Mouse (Mus musculus) liver, embryonic 16.5 days (tissue): Measurements from ENCODE around the gene Ppp4r3a. TPM values are rescaled to one million over a fixed set of nuclear protein-coding genes. Genes with fewer than 3 reads are reported as not detected.
"Not testable (repeated sequence)": the region's sequence is repeated elsewhere in the genome, so short reads cannot be mapped to it uniquely, and the experiment has no call there.

ENCODE experiments used
- ATAC-seq: fragments of 200-750 bp; cut with Nextera tagmentation; 2 replicates; pipeline ENCODE4 v1.8.0; 2017; ENCODE audit warnings: low read depth, mild to moderate bottlenecking, moderate number of reproducible peaks, moderate library complexity
- H3K27ac ChIP-seq: fragments of 300-500 bp; sonication (generic); 2 replicates; pipeline ENCODE4 v1.5.1; 2014; ENCODE audit warnings: mild to moderate bottlenecking, low read length
- H3K27me3 ChIP-seq: fragments of 300-500 bp; sonication (generic); 2 replicates; pipeline ENCODE4 v1.6.1; 2014; ENCODE audit warnings: low read depth, low read length, mixed read lengths; ENCODE audit not compliant: control insufficient read depth, insufficient read depth
- H3K36me3 ChIP-seq: fragments of 300-500 bp; sonication (generic); 2 replicates; pipeline ENCODE4 v1.6.1; 2014; ENCODE audit warnings: mild to moderate bottlenecking; ENCODE audit not compliant: control insufficient read depth, insufficient read depth
- H3K4me1 ChIP-seq: fragments of 300-500 bp; sonication (generic); 2 replicates; pipeline ENCODE4 v1.6.1; 2014; ENCODE audit warnings: low read depth, low read length, mixed read lengths; ENCODE audit not compliant: control insufficient read depth
- H3K4me2 ChIP-seq: fragments of 300-500 bp; sonication (generic); 2 replicates; pipeline ENCODE4 v1.6.1; 2014; ENCODE audit warnings: low read depth, low read length, mixed read lengths
- H3K4me3 ChIP-seq: fragments of 300-500 bp; sonication (generic); 2 replicates; pipeline ENCODE4 v1.5.1; 2014; ENCODE audit warnings: low read depth, mild to moderate bottlenecking, low read length
- H3K9ac ChIP-seq: fragments of 300-500 bp; sonication (generic); 2 replicates; pipeline ENCODE4 v1.6.1; 2014; ENCODE audit warnings: low read depth, low read length
- H3K9me3 ChIP-seq: fragments of 300-500 bp; sonication (generic); replicated peaks from 2 replicates; pipeline ENCODE4 v1.6.1; 2016; ENCODE audit warnings: low read length; ENCODE audit not compliant: control insufficient read depth
- WGBS: fragments of 180-500 bp; shearing (Covaris S2); extraction: QIAGEN DNeasy Blood & Tissue Kit; methylation state at CpG from one replicate; pipeline ENCODE4 v1.1.7; 2014; ENCODE audit not compliant: insufficient replicate concordance; 5-methylcytosine and 5-hydroxymethylcytosine counted together
- polyA plus RNA-seq: library from polyadenylated mRNA; unstranded; fragments of >200 nt; fragmentation: Nextera tagmentation; extraction: Ambion mirVana; gene quantifications from 2 replicates; pipeline ENCODE4 v1.2.1, GENCODE M21; 2015

Gene Ppp4r3a
- 14.8 and 15.0 TPM in 2 replicates for polyA plus RNA-seq

- Histone ChIP-seq H3K4me2 (peak within 1 kb of the TSS; percentile 93), H3K27ac (peak within 1 kb of the TSS; percentile 92), H3K4me1 (peaks cover 17% of the 10 kb centered on the region), H3K27me3 (no peaks in the 10 kb centered on the region), H3K9ac (peak within 1 kb of the TSS; percentile 99), H3K9me3 (no peaks in the 10 kb centered on the region), H3K4me3 (peak within 1 kb of the TSS; percentile 98), H3K36me3 (no peaks in the 10 kb centered on the region; the same call in 1 of the 2 replicates)
- ATAC-seq: peak; percentile 94
- whole genome bisulfite sequencing: under 1% methylated on average over 86 of the region's 90 CpGs
These were observed at the start of gene Ppp4r3a for GRCm38 (mm10) chr12:101083076-101083838. TSS of gene Ppp4r3a (minus strand) at chr12:101083702.

- H3K9ac ChIP-seq: no peak overlapping the region
These were observed 39.5 kb upstream of the Ppp4r3a start for GRCm38 (mm10) chr12:101123013-101123412.

GRCm38 (mm10) chr12:101122066-101122465, 38.6 kb upstream of the Ppp4r3a start:
- 43% methylated on average over 4 of the region's 4 CpGs for WGBS
- not testable (repeated sequence) for H3K36me3 ChIP-seq, H3K27ac ChIP-seq, H3K4me1 ChIP-seq, H3K9ac ChIP-seq, H3K4me3 ChIP-seq, H3K27me3 ChIP-seq, H3K9me3 ChIP-seq, H3K4me2 ChIP-seq, ATAC-seq

More at GRCm38 (mm10) chr12:101123013-101123412, 39.5 kb upstream of the Ppp4r3a start:
- no peak overlapping the region for H3K27ac ChIP-seq
- H3K4me3 ChIP-seq: no peak overlapping the region
- H3K4me2 ChIP-seq: no peak overlapping the region
- no peaks in the 10 kb centered on the region for H3K9me3 ChIP-seq
- no peaks in the 10 kb centered on the region for H3K4me1 ChIP-seq
- H3K36me3 ChIP-seq: no peaks in the 10 kb centered on the region
- H3K27me3 ChIP-seq: no peaks in the 10 kb centered on the region
- ATAC-seq: no peak
- 22% methylated on average over 1 of the region's 1 CpGs for WGBS

- not testable (repeated sequence) for ATAC-seq
These were observed 26.5 kb upstream of the Ppp4r3a start for GRCm38 (mm10) chr12:101109794-101110585.

GRCm38 (mm10) chr12:101107722-101108121, 24.2 kb upstream of the Ppp4r3a start:
- WGBS: 63% methylated on average over 1 of the region's 1 CpGs
- H3K36me3 ChIP-seq: no peaks in the 10 kb centered on the region
- no peak overlapping the region for H3K27ac ChIP-seq
- no peaks in the 10 kb centered on the region for H3K4me1 ChIP-seq
- H3K4me2 ChIP-seq: no peak overlapping the region
- H3K9me3 ChIP-seq: no peaks in the 10 kb centered on the region
- H3K9ac ChIP-seq: no peak overlapping the region
- H3K27me3 ChIP-seq: no peaks in the 10 kb centered on the region
- no peak for ATAC-seq
- no peak overlapping the region for H3K4me3 ChIP-seq

More at GRCm38 (mm10) chr12:101109794-101110585, 26.5 kb upstream of the Ppp4r3a start:
- not testable (repeated sequence) for H3K4me1 ChIP-seq, H3K4me2 ChIP-seq, H3K4me3 ChIP-seq, H3K9me3 ChIP-seq, H3K27ac ChIP-seq, H3K36me3 ChIP-seq, H3K9ac ChIP-seq, H3K27me3 ChIP-seq
- WGBS: 43% methylated on average over 3 of the region's 3 CpGs

- Histone ChIP-seq H3K36me3 (no peaks in the 10 kb centered on the region), H3K4me1 (no peaks in the 10 kb centered on the region), H3K27me3 (no peaks in the 10 kb centered on the region), H3K4me2 (no peak overlapping the region), H3K27ac (no peak overlapping the region), H3K9ac (no peak overlapping the region), H3K9me3 (no peaks in the 10 kb centered on the region), H3K4me3 (no peak overlapping the region)
- WGBS: 49% methylated on average over 5 of the region's 5 CpGs
- no peak for ATAC-seq
These were observed 22.1 kb upstream of the Ppp4r3a start for GRCm38 (mm10) chr12:101105571-101105970.

- no peak overlapping the region for H3K4me3 ChIP-seq
- WGBS: 55% methylated on average over 3 of the region's 3 CpGs
- H3K36me3 ChIP-seq: no peaks in the 10 kb centered on the region
- no peaks in the 10 kb centered on the region for H3K4me1 ChIP-seq
- no peak overlapping the region for H3K9ac ChIP-seq
- no peak overlapping the region for H3K27ac ChIP-seq
- no peaks in the 10 kb centered on the region for H3K9me3 ChIP-seq
- 0 out of 2 replicates have a peak, but pooled peaks have one; percentile 27 for ATAC-seq
- no peak overlapping the region for H3K4me2 ChIP-seq
- no peaks in the 10 kb centered on the region for H3K27me3 ChIP-seq
These were observed 19.1 kb upstream of the Ppp4r3a start for GRCm38 (mm10) chr12:101102648-101103047.

GRCm38 (mm10) chr12:101093678-101094077, 10.2 kb upstream of the Ppp4r3a start:
- H3K27ac ChIP-seq, H3K4me1 ChIP-seq, H3K36me3 ChIP-seq, H3K9me3 ChIP-seq, H3K4me3 ChIP-seq, ATAC-seq, H3K4me2 ChIP-seq, H3K27me3 ChIP-seq, H3K9ac ChIP-seq: not testable (repeated sequence)
- WGBS: 34% methylated on average over 3 of the region's 3 CpGs

GRCm38 (mm10) chr12:101089955-101090354, 6.5 kb upstream of the Ppp4r3a start:
- Histone ChIP-seq H3K36me3 (no peaks in the 10 kb centered on the region), H3K4me2 (no peak overlapping the region), H3K27ac (no peak overlapping the region), H3K9ac (no peak overlapping the region), H3K4me1 (no peaks in the 10 kb centered on the region; the same call in none of the 2 replicates), H3K9me3 (no peaks in the 10 kb centered on the region), H3K27me3 (no peaks in the 10 kb centered on the region), H3K4me3 (no peak overlapping the region)
- no peak for ATAC-seq
- WGBS: 42% methylated on average over 1 of the region's 1 CpGs
